Mouse (Mus musculus): ENCODE data around the gene Esr1.

DNA sequence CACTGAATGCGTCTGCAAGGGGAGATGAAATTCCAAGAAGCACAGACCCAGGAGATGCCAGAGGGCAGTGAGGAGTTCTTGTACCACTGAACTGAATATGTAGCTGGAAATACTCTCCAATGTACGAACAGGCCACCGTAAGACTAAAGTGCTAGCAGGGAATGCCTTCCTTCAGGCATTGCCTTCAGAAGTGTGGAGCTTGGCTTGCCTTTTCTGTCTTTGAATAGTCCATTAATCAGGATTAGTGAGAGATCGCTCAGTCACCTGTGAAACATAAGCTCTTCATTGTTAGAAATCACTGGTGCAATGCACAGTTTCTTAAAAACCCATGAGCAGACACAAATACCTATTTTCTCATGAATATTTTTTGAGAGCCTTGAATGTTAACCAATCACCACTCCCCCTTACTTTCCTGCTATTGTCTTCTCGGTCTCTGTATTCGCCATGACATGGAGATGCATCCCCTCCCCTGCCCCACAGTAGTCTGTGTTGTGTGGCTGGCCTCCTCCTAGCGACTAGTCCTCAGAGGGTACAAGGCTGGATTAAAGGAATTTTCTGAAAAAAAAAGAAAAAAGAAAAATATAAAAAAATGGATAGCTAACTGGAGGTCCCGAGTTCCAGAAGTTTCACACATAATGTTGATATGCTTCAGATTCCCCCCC lies 263.8 kb downstream of the Esr1 start:
- no peak for TF ChIP-seq CTCF (IDR thresholded peaks at IDR 0.05; ENCODE audit: control insufficient read depth, insufficient read depth, low read length)
- no peak for TF ChIP-seq POLR2A (IDR thresholded peaks at IDR 0.05; ENCODE audit: borderline replicate concordance, control insufficient read depth, low read depth, low read length)

Measured in bone marrow, adult 2 months (tissue).